Mouse (Mus musculus): ENCODE results near the gene Mrpl33.
"Not testable (repeated sequence)": the region's sequence is repeated elsewhere in the genome, so short reads cannot be mapped to it uniquely, and the experiment has no call there.

Gene Mrpl33

DNA sequence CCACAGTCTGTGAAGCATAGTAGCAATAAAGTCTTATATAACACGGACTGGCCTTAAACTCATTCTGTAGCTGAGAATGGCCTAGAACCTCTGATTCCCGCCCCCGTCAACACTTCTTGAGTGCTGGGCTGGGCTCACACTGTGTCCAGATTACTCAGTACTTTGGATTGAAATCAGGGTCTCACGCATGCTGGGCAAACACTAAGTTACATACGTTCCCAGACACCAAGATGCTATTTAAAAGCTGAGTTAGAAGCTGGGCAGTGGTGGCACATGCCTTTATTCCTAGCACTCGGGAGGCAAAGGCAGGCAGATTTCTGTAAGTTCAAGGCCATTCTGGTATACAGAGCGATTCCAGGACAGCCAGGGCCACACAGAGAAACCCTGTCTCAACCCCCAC, 1.4 kb downstream of the Mrpl33 start:
- no peak for DNase-seq

DNA sequence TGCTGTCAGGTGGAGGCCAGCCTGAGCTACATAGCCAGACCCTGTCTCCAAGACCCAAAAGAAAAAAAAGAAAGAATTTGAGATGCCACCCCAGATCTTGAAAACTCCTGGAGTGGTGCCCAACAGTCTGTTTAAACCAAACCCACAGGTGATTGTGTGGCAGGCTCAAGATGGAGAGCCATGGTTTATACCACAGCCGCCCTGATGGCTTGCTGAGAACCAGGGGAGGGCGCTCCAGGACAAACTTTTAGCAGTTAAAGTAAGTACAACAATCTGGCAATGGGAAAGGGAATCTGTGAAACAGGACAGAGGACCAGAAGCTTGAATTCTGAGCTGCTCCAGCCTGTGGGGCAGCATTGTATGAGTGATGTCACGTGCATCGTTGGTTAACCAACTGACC, 1.8 kb downstream of the Mrpl33 start:
- DNase-seq = peak; percentile 72

DNA sequence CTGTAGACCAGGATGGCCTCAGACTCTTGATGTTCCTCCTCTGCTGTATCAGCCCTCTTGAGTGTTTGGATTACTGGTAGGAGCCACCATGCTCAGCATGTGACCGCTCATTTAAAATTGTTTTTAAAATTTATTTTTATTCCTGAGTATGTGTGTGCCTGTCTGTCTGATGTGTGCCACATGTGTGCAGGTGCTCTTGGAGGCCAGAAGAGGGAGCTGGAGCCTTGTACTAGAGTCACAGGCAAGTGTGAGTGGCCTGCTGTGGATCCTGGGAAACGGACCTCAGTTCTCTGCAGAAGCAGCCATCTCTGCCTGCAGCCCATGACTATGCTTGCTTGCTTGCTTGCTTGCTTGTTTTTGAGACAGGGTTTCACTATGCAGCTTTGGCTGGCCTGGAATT, 2.4 kb downstream of the Mrpl33 start:
- peak; percentile 26 for DNase-seq

DNA sequence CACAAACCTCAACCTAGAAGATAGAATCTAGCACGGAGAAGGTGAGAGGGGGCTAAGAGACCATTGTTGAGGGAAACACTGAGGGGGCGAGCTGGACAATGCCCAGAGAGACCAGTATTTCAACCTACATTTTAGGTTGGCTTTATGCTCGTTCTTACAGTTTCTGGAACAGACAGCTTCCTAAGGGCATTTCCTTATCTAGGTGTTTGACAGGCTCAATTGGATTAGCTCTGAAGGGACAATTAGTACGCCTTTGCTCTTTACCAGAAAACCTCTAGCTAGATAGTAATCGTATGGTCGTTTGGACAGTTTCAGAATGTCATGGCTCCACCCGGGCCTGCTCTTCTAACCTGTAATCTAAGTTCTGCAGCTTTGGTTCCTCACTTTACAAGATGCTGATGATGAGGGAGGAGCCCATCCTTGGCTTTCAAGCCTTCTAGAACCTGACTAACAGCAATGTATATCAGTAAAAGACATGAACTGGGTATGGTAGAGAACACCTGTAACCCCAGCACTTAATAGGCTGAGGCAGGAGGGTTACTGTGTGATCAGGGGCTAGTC, 4.5 kb downstream of the Mrpl33 start:
- DNase-seq = no peak

DNA sequence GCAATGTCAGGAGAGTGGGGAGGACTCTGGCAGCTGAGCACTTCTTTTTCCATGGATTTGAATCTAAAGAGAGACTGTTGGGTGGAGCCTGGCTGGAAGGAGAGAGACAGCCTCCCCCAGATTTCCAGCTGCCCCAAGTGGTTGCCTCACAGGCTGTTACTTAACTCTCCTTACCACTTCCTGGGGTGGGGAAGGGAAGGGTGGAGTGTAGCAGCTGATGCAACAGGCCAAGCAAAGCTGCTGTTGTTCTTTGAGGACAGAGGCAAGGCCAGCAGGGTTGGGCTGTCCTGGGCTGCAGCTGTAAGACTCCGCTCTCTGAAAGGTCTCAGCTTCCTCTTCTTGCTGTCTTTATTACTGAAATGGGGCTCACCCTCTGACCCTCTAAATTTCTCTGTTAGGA, 5.6 kb downstream of the Mrpl33 start:
- peak; percentile 68 for DNase-seq

DNA sequence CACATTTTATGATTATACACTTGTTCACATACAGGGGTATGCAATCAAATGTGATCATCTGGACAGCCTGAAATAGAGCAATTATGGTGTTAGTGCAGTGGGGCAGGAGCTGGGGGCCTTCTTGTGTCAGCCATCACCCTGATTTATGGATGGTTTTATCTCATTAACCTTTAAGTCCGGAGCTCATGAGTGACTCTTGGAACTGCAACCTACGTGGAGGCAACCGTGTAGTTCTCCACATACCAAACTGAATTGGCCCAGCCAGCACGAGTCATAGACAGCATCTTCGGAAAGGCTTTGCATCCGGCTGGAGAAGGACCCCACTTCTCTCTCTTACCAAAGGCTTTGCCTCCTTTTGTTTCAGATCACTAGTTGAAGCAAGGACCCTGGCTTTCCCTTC, 7.0 kb downstream of the Mrpl33 start:
- DNase-seq = no peak

DNA sequence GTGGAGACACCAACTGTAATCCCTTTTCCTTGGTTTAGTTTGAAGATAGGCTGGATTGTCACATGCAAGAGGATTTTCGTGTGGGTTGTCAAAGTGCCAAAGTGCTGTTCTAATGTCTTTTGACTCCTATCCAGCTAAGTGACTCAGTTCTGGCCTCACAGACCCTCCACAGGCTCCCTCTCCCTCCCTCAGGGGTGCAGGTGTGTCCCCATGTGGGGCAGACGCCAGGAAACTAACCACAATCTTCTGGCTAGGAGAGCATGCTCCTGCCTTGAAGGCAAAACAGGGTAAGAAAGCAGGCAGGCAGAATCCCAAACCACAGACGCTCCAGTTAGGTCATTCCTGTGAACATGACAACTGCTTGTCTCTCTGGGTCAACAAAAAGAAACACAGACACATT, 9.4 kb downstream of the Mrpl33 start:
- DNase-seq = peak; percentile 55

DNA sequence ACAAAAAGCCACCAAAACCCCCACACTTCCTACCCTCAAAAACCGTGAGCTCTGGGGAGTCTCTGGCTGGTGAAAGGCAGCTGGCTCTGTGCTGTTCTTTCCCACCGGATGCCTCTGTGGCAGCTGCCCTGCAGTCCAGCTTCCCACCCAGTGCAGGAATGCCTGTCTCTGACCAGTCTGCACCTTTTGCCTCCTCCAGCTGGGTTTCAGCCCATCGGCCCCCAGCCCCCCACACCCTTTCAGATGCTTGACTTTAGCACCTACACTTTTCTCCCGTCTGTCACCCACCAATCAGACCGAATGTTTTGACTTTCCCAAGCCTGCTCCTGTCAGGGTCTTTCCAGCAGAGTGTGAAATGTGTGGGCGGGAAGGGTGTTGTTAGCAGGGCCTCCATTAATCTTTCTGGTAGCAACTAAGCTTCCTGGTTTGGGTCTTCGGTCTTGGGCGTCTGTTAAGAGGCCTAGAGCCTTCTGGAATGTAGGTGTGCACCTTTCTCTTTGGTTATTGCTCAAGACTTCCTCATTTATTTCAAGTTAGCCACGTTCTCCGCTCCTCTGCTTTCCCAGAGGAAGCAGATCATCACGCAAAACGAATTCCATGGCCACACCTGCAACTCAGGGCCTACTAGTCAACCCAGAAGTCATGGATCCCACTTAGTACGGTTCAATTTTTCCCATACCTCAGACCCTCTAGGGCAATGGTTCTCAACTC, 13.8 kb downstream of the Mrpl33 start:
- no peak for DNase-seq

DNA sequence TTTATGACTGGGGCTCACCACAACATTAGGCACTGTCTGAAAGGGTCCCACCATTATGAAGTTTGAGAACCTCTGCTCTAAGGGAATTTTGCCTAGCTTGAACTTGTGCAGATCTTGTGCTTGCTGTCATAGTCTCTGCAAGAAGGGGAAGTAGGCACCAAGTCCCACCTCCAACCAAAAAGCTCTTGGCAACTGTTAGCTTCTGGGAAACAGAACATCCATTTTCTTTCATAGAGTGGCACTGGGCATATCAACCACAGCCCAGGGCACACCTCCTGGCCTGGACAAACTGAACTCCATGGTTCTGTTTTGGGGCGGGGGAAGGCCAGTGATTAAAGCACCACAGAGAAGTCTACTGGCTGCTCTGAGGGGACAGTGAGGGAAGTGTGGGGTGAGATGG, 14.5 kb downstream of the Mrpl33 start:
- DNase-seq = no peak

DNA sequence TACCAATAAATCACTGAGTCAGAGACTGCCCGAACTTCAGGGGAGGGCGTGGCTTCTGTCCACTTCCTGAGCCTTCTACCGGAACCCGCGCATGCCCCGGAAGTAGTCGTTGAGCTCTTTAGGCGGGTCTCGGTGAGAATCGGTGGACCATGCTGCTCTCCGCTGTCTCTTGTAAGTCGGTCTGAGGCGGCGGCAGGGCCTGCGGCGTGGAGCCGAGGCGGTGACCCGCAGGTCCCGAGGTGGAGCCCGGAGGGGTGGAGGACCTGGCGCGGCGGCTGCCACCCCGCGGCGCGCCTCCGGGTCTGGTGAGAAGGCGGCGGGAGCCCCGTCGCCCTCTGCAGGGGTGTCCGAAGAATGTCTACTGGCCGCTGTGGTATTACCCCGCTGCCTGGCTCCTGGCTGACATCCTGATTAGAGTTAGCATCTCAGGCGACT, 17.1 kb downstream of the Mrpl33 start:
- peak; percentile 84 for DNase-seq

DNA sequence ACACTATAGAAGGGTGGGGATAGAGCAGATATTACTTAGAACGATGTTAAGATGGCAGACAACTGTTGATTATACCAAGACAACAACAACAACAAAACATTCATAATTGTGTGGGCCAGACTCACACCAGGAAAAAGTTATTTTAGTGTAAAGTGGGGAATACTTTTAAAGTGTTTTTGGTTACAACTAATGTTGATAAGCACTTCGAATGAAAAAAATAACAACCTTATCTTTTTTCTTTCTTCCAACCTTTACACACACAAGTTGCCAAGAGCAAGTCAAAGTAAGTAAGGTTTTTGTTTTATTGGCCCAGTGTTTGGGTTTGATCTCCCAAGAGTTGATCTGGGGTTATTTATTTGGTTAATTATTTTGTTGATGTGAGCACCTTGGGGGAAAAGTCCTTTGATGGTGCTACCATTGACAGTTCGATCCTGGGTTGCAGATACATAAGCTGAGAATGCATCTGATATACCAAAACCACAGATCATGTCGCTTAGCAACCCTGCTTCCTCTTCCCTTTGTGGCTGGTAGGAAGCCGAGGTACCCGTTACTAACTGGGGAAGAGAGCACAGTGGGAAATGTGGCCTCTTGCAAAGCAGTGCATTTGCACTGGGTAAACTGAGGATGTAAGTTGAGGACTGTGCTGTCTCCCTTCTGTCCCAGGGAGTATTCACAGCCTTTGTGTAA, 17.7 kb downstream of the Mrpl33 start:
- peak; percentile 38 for DNase-seq

DNA sequence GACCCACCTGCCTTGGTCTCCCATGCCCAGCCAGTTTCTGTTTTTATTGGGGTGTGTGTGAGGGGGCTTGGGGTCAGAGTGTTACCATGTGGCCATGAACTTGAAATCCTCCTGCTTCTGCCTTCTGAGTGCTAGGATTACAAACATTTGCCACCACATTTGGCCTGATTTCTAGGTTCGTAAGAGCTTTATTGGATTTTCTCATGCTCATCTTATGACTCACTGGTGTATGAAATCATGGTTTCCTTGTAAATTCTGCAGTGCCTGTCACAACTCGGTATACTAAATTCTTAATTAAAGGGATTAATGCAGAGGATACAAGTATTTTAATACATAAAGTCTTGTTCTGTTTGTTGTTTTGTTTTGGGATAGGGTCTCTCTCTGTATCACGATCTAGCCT, 23.6 kb downstream of the Mrpl33 start:
- no peak for DNase-seq

DNA sequence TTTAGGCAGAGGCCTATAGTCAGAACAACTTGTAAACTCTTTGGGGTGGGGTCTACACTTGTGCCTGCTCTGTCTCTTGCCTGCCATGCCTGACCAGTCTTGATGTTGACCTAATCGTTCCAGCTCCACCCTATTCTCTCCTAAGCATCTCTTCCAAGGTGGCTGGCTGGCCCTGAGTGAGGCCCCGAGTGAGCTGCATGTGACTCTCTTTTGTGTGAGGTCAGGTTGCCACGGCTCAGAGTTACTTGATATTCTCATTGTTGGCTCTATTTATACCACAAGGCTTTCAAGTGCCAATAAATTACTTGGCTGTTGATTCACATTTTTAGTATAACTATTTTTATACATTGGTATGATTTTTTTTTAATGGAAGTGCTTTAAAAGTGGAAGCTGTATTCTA, 30.4 kb downstream of the Mrpl33 start:
- no peak for DNase-seq

DNA sequence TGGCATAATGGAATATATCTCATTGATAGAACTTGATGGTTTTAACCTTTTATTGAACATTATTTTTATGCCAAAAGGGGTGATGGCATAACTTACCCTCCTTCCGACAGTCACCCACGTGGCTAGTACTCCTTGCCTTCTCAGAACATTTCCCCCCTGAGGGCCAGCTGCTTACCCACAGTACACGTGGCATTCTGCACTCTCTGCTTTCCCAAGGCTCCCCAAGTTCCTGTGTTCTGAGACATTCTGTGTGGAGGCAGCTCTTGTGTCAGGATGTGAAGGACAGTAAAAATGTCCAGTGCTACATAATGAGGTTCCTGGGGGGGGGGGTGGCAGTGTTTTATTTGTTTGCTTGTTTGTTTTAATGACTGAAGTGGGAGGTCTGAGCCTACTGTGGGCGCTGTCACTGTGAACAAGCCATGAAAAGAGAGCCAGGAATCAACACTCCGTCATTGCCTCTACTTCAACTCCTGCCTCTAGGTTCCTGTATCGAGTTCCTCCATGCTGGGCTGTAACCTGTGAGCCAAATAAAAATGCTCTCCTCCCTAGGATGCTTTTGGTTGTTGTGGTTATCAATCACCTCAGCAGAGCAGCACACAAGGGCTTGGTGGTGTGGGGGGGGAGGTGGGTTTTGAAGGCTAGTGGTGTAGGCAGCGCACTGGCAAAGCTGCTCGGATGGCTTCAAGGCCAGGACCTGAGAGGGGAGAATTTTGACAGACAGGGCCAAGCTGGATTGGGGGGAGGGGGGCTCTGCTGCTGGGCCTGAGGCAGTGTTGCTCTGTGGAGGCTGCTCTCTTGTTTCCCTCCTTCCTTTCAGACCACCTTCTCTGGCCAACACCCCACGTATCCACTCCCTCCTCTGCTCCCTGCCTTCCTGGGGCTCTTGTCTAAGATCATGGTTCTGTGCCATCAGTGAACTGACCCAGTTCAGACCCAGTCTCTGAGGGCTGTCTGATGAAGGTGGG, 31.1 kb downstream of the Mrpl33 start:
- no peak for DNase-seq

DNA sequence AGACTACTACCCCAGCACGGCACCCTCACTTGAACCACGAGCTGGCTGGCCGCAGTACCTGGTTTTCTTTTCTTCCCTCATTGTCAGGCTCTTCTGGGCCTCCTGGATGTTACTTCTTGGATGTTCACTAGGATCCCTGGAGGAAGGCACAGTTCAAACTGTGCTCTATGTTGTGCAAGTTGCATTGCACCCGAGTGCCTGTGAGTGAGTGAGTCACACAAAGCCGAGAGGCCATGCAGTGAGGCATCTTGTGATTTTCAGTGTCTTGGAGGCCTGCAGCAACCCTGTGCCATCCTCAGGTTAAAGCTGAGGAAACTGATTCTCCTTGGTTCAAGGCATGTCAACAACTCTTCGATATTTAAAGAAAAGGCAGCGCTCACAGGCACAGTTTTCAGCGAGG, 31.8 kb downstream of the Mrpl33 start:
- no peak for DNase-seq

DNA sequence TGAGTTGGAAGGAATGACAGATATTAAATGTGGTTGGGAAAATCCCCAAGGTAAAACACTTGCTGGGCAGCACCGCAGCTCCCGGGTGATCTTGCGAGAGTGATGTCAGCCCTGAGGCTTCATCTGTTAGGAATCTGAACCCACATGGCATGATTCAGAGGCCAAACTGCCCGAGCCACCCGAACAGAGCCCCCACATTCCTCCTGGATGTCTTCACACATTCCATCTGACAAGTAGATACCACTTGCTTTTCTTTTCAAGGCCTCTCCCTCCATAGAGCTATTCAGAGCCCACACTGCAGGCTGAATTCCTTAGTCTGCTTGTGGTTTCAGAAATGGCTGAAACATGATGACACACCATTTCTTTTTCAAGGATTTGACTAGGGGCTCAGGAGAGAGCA, 33.3 kb downstream of the Mrpl33 start:
- DNase-seq = no peak

DNA sequence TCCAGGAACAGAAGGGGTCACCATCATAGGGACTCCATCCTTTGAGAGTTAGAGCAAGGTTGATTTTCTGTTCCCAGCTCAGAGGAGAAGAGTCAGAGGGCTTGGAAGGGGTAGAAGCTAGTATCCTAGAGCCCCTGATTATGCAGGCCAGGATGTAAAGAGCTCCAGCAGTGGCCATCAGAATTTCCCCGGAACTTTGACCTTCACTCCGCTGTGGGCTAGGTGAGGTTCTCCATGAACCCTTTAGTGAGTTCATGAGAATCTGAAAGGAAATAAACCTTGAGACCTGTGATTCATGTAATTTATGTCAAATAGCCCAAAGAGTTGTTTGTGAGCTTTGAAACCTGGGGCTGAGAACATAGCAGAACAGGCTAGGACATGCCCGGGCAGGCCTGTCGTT, 34.4 kb downstream of the Mrpl33 start:
- DNase-seq = not testable (repeated sequence)

DNA sequence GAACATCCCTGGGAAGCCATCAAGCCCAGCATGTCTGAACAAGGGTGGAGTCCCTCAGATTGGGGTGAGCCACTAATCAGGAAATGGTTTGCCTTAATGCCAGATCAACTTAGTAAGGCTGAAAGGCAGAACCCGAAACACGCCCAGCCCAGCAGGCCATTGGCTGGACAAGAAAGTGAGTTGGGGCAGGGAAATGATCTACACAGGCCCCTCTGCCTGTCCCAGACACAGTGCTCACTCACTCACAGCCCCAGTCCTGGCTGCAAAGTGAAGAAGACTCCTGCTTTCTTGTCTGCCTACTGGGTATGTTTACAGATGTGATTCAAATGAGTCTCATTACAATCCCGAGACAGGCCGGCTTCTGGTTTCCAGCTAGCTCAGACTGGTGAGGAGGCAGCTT, 37.4 kb downstream of the Mrpl33 start:
- DNase-seq = no peak

DNA sequence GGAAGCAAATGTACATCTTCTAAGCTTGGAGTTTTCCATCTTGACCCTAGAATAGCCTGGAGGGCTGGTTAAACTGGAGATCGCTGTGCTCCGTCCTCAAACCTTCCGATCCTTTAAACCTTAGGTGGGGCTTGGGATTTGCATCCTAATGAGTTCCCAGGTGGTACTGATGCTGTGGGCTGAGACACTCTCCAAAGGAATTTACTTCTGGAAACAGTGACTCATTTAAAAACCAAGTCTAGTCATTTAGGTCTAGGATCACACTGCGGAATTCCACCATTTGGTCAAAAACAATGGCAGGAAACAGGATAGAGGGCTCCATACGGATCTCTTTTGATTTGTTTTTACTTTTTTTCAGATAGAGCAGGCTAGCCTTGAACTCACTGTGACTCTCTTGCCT, 37.9 kb downstream of the Mrpl33 start:
- no peak for DNase-seq

DNA sequence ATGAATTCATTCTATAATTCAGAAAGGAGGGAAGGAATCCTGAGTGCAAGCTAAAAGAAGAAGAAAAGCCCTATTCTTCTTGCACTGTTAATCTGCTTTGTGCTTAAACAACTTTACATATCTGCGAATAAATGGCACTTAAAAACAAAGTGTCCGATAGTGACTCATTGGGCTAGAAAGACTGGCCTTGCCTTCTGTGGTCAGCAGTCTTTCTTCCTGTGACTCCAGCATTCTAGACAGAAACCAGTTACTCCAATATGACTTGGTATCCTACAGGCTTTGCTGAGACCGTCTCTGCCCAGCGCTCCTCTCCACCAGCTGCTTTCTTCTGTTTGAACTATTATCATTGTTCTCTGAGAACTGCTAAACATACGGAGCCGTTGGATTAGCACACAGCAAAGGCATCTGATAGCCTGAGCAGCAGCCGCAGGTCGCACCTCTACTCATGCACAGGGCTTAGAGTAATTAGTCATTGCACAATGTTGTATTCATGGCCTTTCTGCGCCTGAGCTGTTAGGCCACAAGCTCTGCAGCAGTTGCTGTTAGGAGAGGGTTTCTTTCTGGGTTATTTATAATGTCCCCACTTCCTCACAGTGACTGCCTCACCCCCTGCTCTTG, 40.0 kb downstream of the Mrpl33 start:
- no peak for DNase-seq

DNA sequence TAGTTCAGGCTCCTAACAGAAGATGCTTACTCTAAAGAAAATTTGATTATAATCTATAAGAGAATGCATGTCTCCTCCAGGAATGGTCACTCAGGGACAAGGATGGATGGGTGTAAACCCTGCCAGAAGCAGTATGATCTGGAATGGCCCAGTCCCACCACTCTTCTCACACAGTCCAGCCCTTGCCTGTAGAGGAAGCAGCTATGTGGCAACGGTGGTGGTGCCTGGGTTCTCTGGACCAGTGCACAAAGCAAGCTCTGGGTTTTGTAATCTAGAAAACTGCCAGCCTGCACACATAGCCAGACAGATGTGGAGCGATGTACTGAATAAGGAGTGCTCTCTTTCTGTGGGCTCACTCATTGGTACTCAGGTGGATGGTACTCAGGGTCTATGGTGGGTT, 43.8 kb downstream of the Mrpl33 start:
- no peak for DNase-seq

DNA sequence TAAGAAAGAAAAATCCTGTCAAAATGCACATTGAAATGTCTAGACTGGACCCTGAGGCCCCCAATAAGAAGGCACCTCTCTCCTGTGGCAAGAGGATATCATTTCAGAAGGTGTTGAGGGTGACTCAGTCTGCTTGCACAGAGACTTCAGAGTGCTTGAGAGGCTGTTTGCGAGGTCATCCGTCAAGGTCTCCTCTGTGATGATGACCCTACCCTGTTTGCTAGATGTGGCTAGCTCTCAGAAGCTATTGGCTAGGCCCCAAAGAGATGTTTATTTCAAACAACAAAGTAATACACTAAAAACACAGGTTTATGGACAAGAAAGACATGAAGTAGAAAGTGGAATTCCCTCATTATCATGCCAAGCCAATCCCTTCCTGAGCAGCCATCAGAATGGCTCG, 45.6 kb downstream of the Mrpl33 start:
- no peak for DNase-seq

DNA sequence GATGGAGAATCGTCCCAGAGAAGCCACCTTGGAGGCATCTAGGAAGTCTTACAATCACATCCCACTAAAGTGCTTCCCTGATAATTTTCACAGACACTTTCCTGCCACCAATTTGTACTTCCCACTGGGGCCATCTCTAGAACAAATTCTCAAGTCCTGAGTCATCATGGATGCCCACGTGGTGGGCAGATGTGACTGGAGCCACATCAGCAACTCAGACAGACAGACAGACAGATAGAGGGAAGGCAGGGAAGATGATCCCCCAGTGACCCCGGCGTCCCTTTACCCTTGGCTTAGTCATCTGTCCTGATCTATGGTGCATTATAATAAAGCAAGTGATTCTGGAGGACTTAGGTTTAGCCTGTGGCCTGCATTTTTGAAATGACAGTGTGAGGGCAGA, 47.5 kb downstream of the Mrpl33 start:
- no peak for DNase-seq

All from thymus, postnatal 4 days (tissue).